Comparison of ENCODE assay signal across 17 mouse cellular contexts in the genomic region with DNA sequence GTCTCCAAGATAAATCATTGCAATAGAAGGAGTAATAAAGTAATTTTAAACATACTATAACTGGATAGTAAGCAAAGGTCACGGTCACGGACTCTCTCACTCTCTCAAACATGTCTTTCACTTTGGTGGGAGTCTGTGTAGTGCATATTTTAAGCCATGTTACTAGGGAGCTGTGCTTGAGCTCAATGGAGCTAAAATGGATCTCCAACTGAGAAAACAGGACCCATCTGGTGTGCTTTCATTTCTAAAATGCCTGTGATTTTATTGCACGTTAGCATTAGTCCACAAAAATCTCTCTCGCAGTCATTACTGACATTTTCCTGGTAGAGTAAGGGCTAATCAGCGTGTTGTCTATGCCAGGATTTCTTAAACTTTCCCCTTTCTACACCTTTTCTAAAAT.
"Had no signal": no experiment of that assay in that cellular context is flagged by ENCODE, and none has a peak within 500 bp of the region (broad histone marks: within the 10 kb centered on the region; RNA-seq: fewer than 3 reads in every experiment).

No protein-coding gene starts in this region.

- ATAC-seq: lung, postnatal 0 days; midbrain, embryonic 13.5 days; midbrain, embryonic 15.5 days had no signal

- H3K9me3 ChIP-seq: lung, embryonic 15.5 days; megakaryocyte, embryonic 14.5 days; midbrain, embryonic 13.5 days; midbrain, embryonic 15.5 days; neural tube, embryonic 12.5 days; stomach, embryonic 15.5 days had no signal

- H3K27me3 ChIP-seq: lung, embryonic 15.5 days; megakaryocyte, embryonic 14.5 days; midbrain, embryonic 13.5 days; midbrain, embryonic 15.5 days; neural tube, embryonic 12.5 days; stomach, embryonic 15.5 days had no signal

- H3K4me3 ChIP-seq: lung, embryonic 15.5 days; megakaryocyte, embryonic 14.5 days; midbrain, embryonic 13.5 days; midbrain, embryonic 15.5 days; neural tube, embryonic 12.5 days; stomach, embryonic 15.5 days had no signal

- H3K4me2 ChIP-seq: lung, embryonic 15.5 days; midbrain, embryonic 11.5 days; midbrain, embryonic 13.5 days; midbrain, embryonic 15.5 days; neural tube, embryonic 12.5 days; stomach, embryonic 15.5 days had no signal

- H3K9ac ChIP-seq: lung, embryonic 15.5 days; midbrain, embryonic 13.5 days; midbrain, embryonic 15.5 days; neural tube, embryonic 12.5 days; stomach, embryonic 15.5 days had no signal

- H3K27ac ChIP-seq: lung, embryonic 15.5 days; macrophage; midbrain, embryonic 13.5 days; midbrain, embryonic 15.5 days; neural tube, embryonic 12.5 days; stomach, embryonic 15.5 days; stomach, postnatal 0 days had no signal

- H3K4me1 ChIP-seq: lung, embryonic 15.5 days; megakaryocyte, embryonic 14.5 days; midbrain, embryonic 13.5 days; midbrain, embryonic 15.5 days; neural tube, embryonic 12.5 days; stomach, embryonic 15.5 days had no signal

- DNase-seq: lung, adult 2 months; lung, postnatal 14 days; lung, postnatal 36 days; right cerebral cortex, postnatal 14 days; thymus, adult 2 months; thymus, postnatal 25 days; thymus, postnatal 4 days had no signal

- H3K36me3 ChIP-seq: lung, embryonic 15.5 days; midbrain, embryonic 13.5 days; midbrain, embryonic 15.5 days; neural tube, embryonic 12.5 days; stomach, embryonic 15.5 days had no signal
